Mouse (Mus musculus): Measurements from ENCODE around the gene Tsr1. TPM values are rescaled to one million over a fixed set of nuclear protein-coding genes. Genes with fewer than 3 reads are reported as not detected.

Tsr1 gene
- total RNA-seq, 2 experiments from 2014 or later, result 11.7 TPM

- no peak for ATAC-seq (replicated peaks; ENCODE audit: low FRiP score, poor library complexity, severe bottlenecking)
Measured at GRCm38 (mm10) chr11:74957600-74957999, 59.7 kb downstream of the Tsr1 start.

Other genes with a start within 250 kb of the Tsr1 start
- 4.7 and 5.4 TPM in 2 replicates for gene Cluh, start 248.6 kb upstream of the Tsr1 start, total RNA-seq (2015; ENCODE audit: low replicate concordance)
- 5.3 and 5.6 TPM in 2 replicates for gene Cluh, start 248.6 kb upstream of the Tsr1 start, total RNA-seq (2017; ENCODE audit: low replicate concordance)
- gene Pafah1b1, start 173.4 kb upstream of the Tsr1 start, total RNA-seq (2015; ENCODE audit: low replicate concordance), result 71.7 and 86.5 TPM in 2 replicates
- 70.0 and 99.2 TPM in 2 replicates for gene Pafah1b1, start 173.4 kb upstream of the Tsr1 start, total RNA-seq (2017; ENCODE audit: low replicate concordance)
- gene Mettl16, start 127.2 kb upstream of the Tsr1 start, total RNA-seq (2015; ENCODE audit: low replicate concordance), result 2.5 and 5.0 TPM in 2 replicates
- gene Mettl16, start 127.2 kb upstream of the Tsr1 start, total RNA-seq (2017; ENCODE audit: low replicate concordance), result 3.1 and 5.4 TPM in 2 replicates
- gene Mnt, start 67.2 kb upstream of the Tsr1 start, total RNA-seq (2015; ENCODE audit: low replicate concordance), result 3.8 and 5.4 TPM in 2 replicates
- 1.4 and 3.5 TPM in 2 replicates for gene Mnt, start 67.2 kb upstream of the Tsr1 start, total RNA-seq (2017; ENCODE audit: low replicate concordance)
- gene Sgsm2, start 1.0 kb upstream of the Tsr1 start, total RNA-seq (2015; ENCODE audit: low replicate concordance), result 0.84 and 1.1 TPM in 2 replicates
- 0.13 and 0.76 TPM in 2 replicates for gene Sgsm2, start 1.0 kb upstream of the Tsr1 start, total RNA-seq (2017; ENCODE audit: low replicate concordance)
- gene Smg6, start 27.8 kb downstream of the Tsr1 start, total RNA-seq (2015; ENCODE audit: low replicate concordance), result 49.9 and 53.7 TPM in 2 replicates
- 91.4 and 96.3 TPM in 2 replicates for gene Smg6, start 27.8 kb downstream of the Tsr1 start, total RNA-seq (2017; ENCODE audit: low replicate concordance)
- 7.9 and 18.0 TPM in 2 replicates for gene Srr, start 27.9 kb downstream of the Tsr1 start, total RNA-seq (2015; ENCODE audit: low replicate concordance)
- gene Srr, start 27.9 kb downstream of the Tsr1 start, total RNA-seq (2017; ENCODE audit: low replicate concordance), result 4.7 and 6.4 TPM in 2 replicates

Measured in erythroid progenitor cell, adult 5-6 weeks (primary cell).